Mouse (Mus musculus) urinary bladder, postnatal 0 days (tissue): ENCODE results near the gene Oxt. TPM values are rescaled to one million over a fixed set of nuclear protein-coding genes. Genes with fewer than 3 reads are reported as not detected.

Experiments
- microRNA-seq: library from miRNA; unstranded; fragments of <30 nt; microRNA quantifications from one replicate; pipeline ENCODE4, GENCODE M21; 2016
- polyA plus RNA-seq: library from polyadenylated mRNA; unstranded; fragments of >200 nt; fragmentation: Nextera tagmentation; extraction: Ambion mirVana; gene quantifications from 2 replicates; pipeline ENCODE4 v1.2.1, GENCODE M21; 2015

Gene Oxt
- polyA plus RNA-seq: not detected in 2 replicates

GRCm38 (mm10) chr2:130575873-130576272 lies at the start of gene Oxt:
Gene Oxt, plus strand, starts transcription at chr2:130576173.

DNA sequence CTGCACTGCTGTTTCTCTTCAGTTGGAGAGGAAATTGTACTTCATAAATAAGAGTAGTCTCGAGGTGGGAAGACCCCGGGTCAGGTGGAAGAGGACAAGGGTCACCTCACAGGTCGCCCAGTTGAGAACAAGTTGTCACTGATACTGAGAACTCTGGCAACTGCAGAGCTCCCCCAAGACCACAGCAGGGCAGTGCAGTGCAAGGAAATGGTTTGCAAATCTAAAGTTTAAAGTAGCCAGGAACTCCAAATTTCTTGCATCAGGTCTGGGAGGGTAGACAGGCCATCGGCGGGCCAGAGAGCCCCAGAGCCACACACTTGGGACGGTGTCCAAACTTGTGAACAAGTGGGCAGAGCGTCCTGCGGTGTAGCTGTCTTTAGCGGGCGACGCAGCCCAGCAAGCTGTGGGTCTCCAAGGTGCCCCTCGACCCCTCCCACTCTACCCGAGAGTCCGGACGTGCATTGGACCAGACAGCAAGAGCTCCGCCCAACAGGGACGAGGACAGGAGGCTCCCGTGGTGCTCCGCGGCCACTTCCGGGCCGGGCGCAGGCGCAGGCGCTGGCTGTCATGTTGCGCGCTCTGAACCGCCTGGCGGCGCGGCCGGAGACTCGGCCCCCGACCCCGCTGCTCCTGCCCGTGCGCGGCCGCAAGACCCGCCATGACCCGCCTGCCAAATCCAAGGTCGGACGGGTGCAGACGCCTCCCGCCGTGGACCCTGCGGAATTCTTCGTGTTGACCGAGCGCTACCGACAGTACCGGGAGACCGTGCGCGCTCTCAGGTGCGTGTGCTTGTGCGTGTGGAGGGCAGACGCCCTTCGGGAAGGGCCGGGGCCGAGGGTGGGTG lies 12.5 kb upstream of the Oxt start, which contains the start of gene Mrps26:
Gene Mrps26 (plus strand): TSS at position 531 of the 844 bp plus-strand sequence.

GRCm38 (mm10) chr2:130582552-130582951 lies 6.6 kb downstream of the Oxt start, which contains the start of gene Avp:
Gene Avp, minus strand, starts transcription at chr2:130582554.

Small RNAs within 50 kb of the gene (microRNA-seq; reads per million reads assigned to microRNA genes)
- gene Gm23876: not detected

Other genes starting within 250 kb of the Oxt start
- 10.1 and 15.1 TPM in 2 replicates for gene Cpxm1, start 178.6 kb upstream of the Oxt start, polyA plus RNA-seq
- not detected in 2 replicates for gene Gm28372, start 170.9 kb upstream of the Oxt start, polyA plus RNA-seq
- 0.24 TPM in 1 of 2 replicates, not detected in the other for gene 1700020A23Rik, start 170.9 kb upstream of the Oxt start, polyA plus RNA-seq
- gene Tmem239, start 169.7 kb upstream of the Oxt start, polyA plus RNA-seq: not detected in 2 replicates
- 32.2 and 36.0 TPM in 2 replicates for gene Vps16, start 151.8 kb upstream of the Oxt start, polyA plus RNA-seq
- gene Pced1a, start 151.5 kb upstream of the Oxt start, polyA plus RNA-seq: 6.5 and 6.7 TPM in 2 replicates
- gene Ptpra, start 125.9 kb upstream of the Oxt start, polyA plus RNA-seq: 64.1 and 64.4 TPM in 2 replicates
- gene Mrps26, start 12.4 kb upstream of the Oxt start, polyA plus RNA-seq: 52.4 and 55.8 TPM in 2 replicates
- gene Avp, start 6.4 kb downstream of the Oxt start, polyA plus RNA-seq: not detected in 2 replicates
- 6.5 and 7.4 TPM in 2 replicates for gene Fastkd5, start 53.9 kb downstream of the Oxt start, polyA plus RNA-seq
- 4.3 and 4.9 TPM in 2 replicates for gene Ubox5, start 53.9 kb downstream of the Oxt start, polyA plus RNA-seq
- 1.0 and 1.1 TPM in 2 replicates for gene Lzts3, start 66.6 kb downstream of the Oxt start, polyA plus RNA-seq
- 65.8 and 66.4 TPM in 2 replicates for gene Ddrgk1, start 88.5 kb downstream of the Oxt start, polyA plus RNA-seq
- 49.2 and 54.0 TPM in 2 replicates for gene Itpa, start 91.4 kb downstream of the Oxt start, polyA plus RNA-seq
- gene Slc4a11, start 121.3 kb downstream of the Oxt start, polyA plus RNA-seq: 0.57 and 0.66 TPM in 2 replicates